Mouse (Mus musculus): Measurements from ENCODE around the gene Chaf1a.

- TF ChIP-seq EP300 (IDR thresholded peaks at IDR 0.05) (no peak), CTCF (IDR thresholded peaks at IDR 0.05) (no peak)
These were observed 21.8 kb downstream of the Chaf1a start for GRCm38 (mm10) chr17:56062081-56062480.

Data from lung, postnatal 0 days (tissue).